Mouse (Mus musculus): Measurements from ENCODE around the gene Plxnb2. TPM values are rescaled to one million over a fixed set of nuclear protein-coding genes. Genes with fewer than 3 reads are reported as not detected.

Gene Plxnb2
- polyA plus RNA-seq, 1 experiment = 100 TPM

GRCm38 (mm10) chr15:89173906-89174214 is 6.7 kb downstream of the Plxnb2 start:
- H3K36me3 ChIP-seq (replicated peaks; ENCODE audit: low read length) = peaks cover 14% of the 10 kb centered on the region
- H3K4me3 ChIP-seq (replicated peaks) = peak overlapping the region; percentile 89
- TF ChIP-seq FLI1 (IDR thresholded peaks at IDR 0.05; ENCODE audit: low read length) = no peak
- peaks cover 96% of the 10 kb centered on the region for H3K27me3 ChIP-seq (replicated peaks)
- no peaks in the 10 kb centered on the region for H3K9me3 ChIP-seq
- H3K4me1 ChIP-seq = peaks cover 87% of the 10 kb centered on the region

GRCm38 (mm10) chr15:89173024-89173905 is 7.3 kb downstream of the Plxnb2 start:
- Histone ChIP-seq H3K4me1 (peaks cover 81% of the 10 kb centered on the region), H3K4me3 (replicated peaks) (peak overlapping the region; percentile 89), H3K36me3 (replicated peaks; ENCODE audit: low read length) (peaks cover 16% of the 10 kb centered on the region), H3K27me3 (replicated peaks) (peaks cover 92% of the 10 kb centered on the region), H3K9me3 (no peaks in the 10 kb centered on the region)
- TF ChIP-seq FLI1 (IDR thresholded peaks at IDR 0.05; ENCODE audit: low read length) = no peak
- no peak for TF ChIP-seq GATA1 (IDR thresholded peaks at IDR 0.05; ENCODE audit: borderline replicate concordance, low read length)

- peaks cover 72% of the 10 kb centered on the region for H3K4me1 ChIP-seq
- peaks cover 24% of the 10 kb centered on the region for H3K36me3 ChIP-seq (replicated peaks; ENCODE audit: low read length)
- H3K4me3 ChIP-seq (replicated peaks) = peak overlapping the region; percentile 89
- no peaks in the 10 kb centered on the region for H3K9me3 ChIP-seq
- peaks cover 94% of the 10 kb centered on the region for H3K27me3 ChIP-seq (replicated peaks)
- no peak for TF ChIP-seq GATA1 (IDR thresholded peaks at IDR 0.05; ENCODE audit: borderline replicate concordance, low read length)
These were observed 8.2 kb downstream of the Plxnb2 start for GRCm38 (mm10) chr15:89172276-89172935.

- peaks cover 88% of the 10 kb centered on the region for H3K27me3 ChIP-seq (replicated peaks)
These were observed 9.0 kb downstream of the Plxnb2 start for GRCm38 (mm10) chr15:89171526-89172051.

GRCm38 (mm10) chr15:89170102-89170501 is 10.5 kb downstream of the Plxnb2 start:
- Histone ChIP-seq H3K9me3 (no peaks in the 10 kb centered on the region), H3K36me3 (replicated peaks; ENCODE audit: low read length) (peaks cover 47% of the 10 kb centered on the region), H3K4me1 (peaks cover 49% of the 10 kb centered on the region), H3K4me3 (replicated peaks) (no peak overlapping the region), H3K27me3 (replicated peaks) (peaks cover 86% of the 10 kb centered on the region)
- TF ChIP-seq GATA1 (IDR thresholded peaks at IDR 0.05; ENCODE audit: borderline replicate concordance, low read length) (no peak), FLI1 (IDR thresholded peaks at IDR 0.05; ENCODE audit: low read length) (no peak)

More at GRCm38 (mm10) chr15:89171526-89172051, 9.0 kb downstream of the Plxnb2 start:
- Histone ChIP-seq H3K9me3 (no peaks in the 10 kb centered on the region), H3K4me1 (peaks cover 64% of the 10 kb centered on the region), H3K36me3 (replicated peaks; ENCODE audit: low read length) (peaks cover 33% of the 10 kb centered on the region), H3K4me3 (replicated peaks) (no peak overlapping the region)
- TF ChIP-seq FLI1 (IDR thresholded peaks at IDR 0.05; ENCODE audit: low read length) (no peak), GATA1 (IDR thresholded peaks at IDR 0.05; ENCODE audit: borderline replicate concordance, low read length) (no peak)

- H3K9me3 ChIP-seq = no peaks in the 10 kb centered on the region
- H3K36me3 ChIP-seq (replicated peaks; ENCODE audit: low read length) = peaks cover 54% of the 10 kb centered on the region
- H3K4me3 ChIP-seq (replicated peaks) = no peak overlapping the region
- H3K27me3 ChIP-seq (replicated peaks) = peaks cover 84% of the 10 kb centered on the region
- TF ChIP-seq GATA1 (IDR thresholded peaks at IDR 0.05; ENCODE audit: borderline replicate concordance, low read length) = no peak
- TF ChIP-seq FLI1 (IDR thresholded peaks at IDR 0.05; ENCODE audit: low read length) = no peak
- H3K4me1 ChIP-seq = peaks cover 43% of the 10 kb centered on the region
These were observed 11.2 kb downstream of the Plxnb2 start for GRCm38 (mm10) chr15:89169431-89169830.

GRCm38 (mm10) chr15:89168922-89169321 is 11.7 kb downstream of the Plxnb2 start:
- H3K27me3 ChIP-seq (replicated peaks) = peaks cover 84% of the 10 kb centered on the region
- H3K9me3 ChIP-seq = no peaks in the 10 kb centered on the region
- no peak overlapping the region for H3K4me3 ChIP-seq (replicated peaks)
- TF ChIP-seq FLI1 (IDR thresholded peaks at IDR 0.05; ENCODE audit: low read length) = no peak
- H3K4me1 ChIP-seq = peaks cover 38% of the 10 kb centered on the region
- peaks cover 59% of the 10 kb centered on the region for H3K36me3 ChIP-seq (replicated peaks; ENCODE audit: low read length)

GRCm38 (mm10) chr15:89165478-89165877 is 15.1 kb downstream of the Plxnb2 start:
- H3K36me3 ChIP-seq (replicated peaks; ENCODE audit: low read length) = peaks cover 91% of the 10 kb centered on the region
- TF ChIP-seq GATA1 (IDR thresholded peaks at IDR 0.05; ENCODE audit: borderline replicate concordance, low read length) (no peak), FLI1 (IDR thresholded peaks at IDR 0.05; ENCODE audit: low read length) (no peak)
- no peaks in the 10 kb centered on the region for H3K9me3 ChIP-seq
- H3K4me1 ChIP-seq = peaks cover 16% of the 10 kb centered on the region
- H3K27me3 ChIP-seq (replicated peaks) = peaks cover 75% of the 10 kb centered on the region
- no peak overlapping the region for H3K4me3 ChIP-seq (replicated peaks)

- H3K9me3 ChIP-seq = no peaks in the 10 kb centered on the region
- TF ChIP-seq FLI1 (IDR thresholded peaks at IDR 0.05; ENCODE audit: low read length) (no peak), GATA1 (IDR thresholded peaks at IDR 0.05; ENCODE audit: borderline replicate concordance, low read length) (no peak)
- peaks cover 96% of the 10 kb centered on the region for H3K36me3 ChIP-seq (replicated peaks; ENCODE audit: low read length)
- H3K27me3 ChIP-seq (replicated peaks) = peaks cover 73% of the 10 kb centered on the region
- H3K4me1 ChIP-seq = peaks cover 15% of the 10 kb centered on the region
- no peak overlapping the region for H3K4me3 ChIP-seq (replicated peaks)
These were observed 19.2 kb downstream of the Plxnb2 start for GRCm38 (mm10) chr15:89161397-89161796.

GRCm38 (mm10) chr15:89158516-89158915 is 22.1 kb downstream of the Plxnb2 start:
- Histone ChIP-seq H3K4me3 (replicated peaks) (no peak overlapping the region), H3K27me3 (replicated peaks) (peaks cover 74% of the 10 kb centered on the region), H3K4me1 (peaks cover 15% of the 10 kb centered on the region)

More at GRCm38 (mm10) chr15:89158516-89158915, 22.1 kb downstream of the Plxnb2 start:
- peaks cover 80% of the 10 kb centered on the region for H3K36me3 ChIP-seq (replicated peaks; ENCODE audit: low read length)
- TF ChIP-seq GATA1 (IDR thresholded peaks at IDR 0.05; ENCODE audit: borderline replicate concordance, low read length) (no peak), FLI1 (IDR thresholded peaks at IDR 0.05; ENCODE audit: low read length) (no peak)
- H3K9me3 ChIP-seq = no peaks in the 10 kb centered on the region

Measured in megakaryocyte, embryonic 14.5 days (primary cell).